Mouse (Mus musculus) lung, postnatal 4 days (tissue): ENCODE measurements around the gene Rere.
"Not testable (repeated sequence)": the region's sequence is repeated elsewhere in the genome, so short reads cannot be mapped to it uniquely, and the experiment has no call there.

ENCODE experiments used
- DNase-seq, 2 experiments: peaks; one replicate each; pipeline ENCODE4 v3.0.0; 2021

Gene Rere

GRCm38 (mm10) chr4:150257252-150258204, 23.9 kb upstream of the Rere start:
- peak; percentile 87 to 89 for DNase-seq

- DNase-seq, result no peak
Measured at GRCm38 (mm10) chr4:150258388-150258787, 23.1 kb upstream of the Rere start.

GRCm38 (mm10) chr4:150259577-150259976, 21.9 kb upstream of the Rere start:
- DNase-seq, result no peak

- no peak for DNase-seq
Measured at GRCm38 (mm10) chr4:150260111-150260510, 21.3 kb upstream of the Rere start.

GRCm38 (mm10) chr4:150260745-150261144, 20.7 kb upstream of the Rere start:
- DNase-seq, result peak in 1 of 2 experiments; percentile 18

GRCm38 (mm10) chr4:150262301-150262700, 19.1 kb upstream of the Rere start:
- no peak for DNase-seq

GRCm38 (mm10) chr4:150264903-150265302, 16.5 kb upstream of the Rere start:
- DNase-seq, result peak in 1 of 2 experiments; percentile 50

- no peak for DNase-seq
Measured at GRCm38 (mm10) chr4:150265471-150265870, 16.0 kb upstream of the Rere start.

- peak; percentile 63 to 71 for DNase-seq
Measured at GRCm38 (mm10) chr4:150266655-150267223, 14.7 kb upstream of the Rere start.

GRCm38 (mm10) chr4:150268674-150269653, 12.5 kb upstream of the Rere start:
- DNase-seq, result no peak

GRCm38 (mm10) chr4:150269679-150270078, 11.8 kb upstream of the Rere start:
- peak; percentile 41 to 53 for DNase-seq

GRCm38 (mm10) chr4:150270718-150271117, 10.7 kb upstream of the Rere start:
- not testable (repeated sequence) for DNase-seq

GRCm38 (mm10) chr4:150272725-150273124, 8.7 kb upstream of the Rere start:
- peak; percentile 57 to 58 for DNase-seq

- DNase-seq, result no peak
Measured at GRCm38 (mm10) chr4:150275531-150275930, 5.9 kb upstream of the Rere start.

- DNase-seq, result not testable (repeated sequence)
Measured at GRCm38 (mm10) chr4:150279336-150279735, 2.1 kb upstream of the Rere start.

GRCm38 (mm10) chr4:150280002-150280401, 1.4 kb upstream of the Rere start:
- no peak for DNase-seq

- DNase-seq, result no peak
Measured at GRCm38 (mm10) chr4:150280459-150280858, 987 bp upstream of the Rere start.

- DNase-seq, result peak; percentile 55 to 57
Measured at GRCm38 (mm10) chr4:150281891-150282630, 615 bp downstream of the Rere start.

- DNase-seq, result no peak
Measured at GRCm38 (mm10) chr4:150282631-150283334, 1.3 kb downstream of the Rere start.

- DNase-seq, result no peak
Measured at GRCm38 (mm10) chr4:150283335-150283638, 1.8 kb downstream of the Rere start.

GRCm38 (mm10) chr4:150283993-150284392, 2.5 kb downstream of the Rere start:
- no peak for DNase-seq

GRCm38 (mm10) chr4:150286980-150287379, 5.5 kb downstream of the Rere start:
- no peak for DNase-seq
